Comparison of ENCODE assay signal across 8 mouse cellular contexts in genomic region chr14:56887514-56887880, GRCm38 (mm10). TPM values are rescaled to one million over a fixed set of nuclear protein-coding genes. Genes with fewer than 3 reads are reported as not detected.
DNase-seq lines count a peak whose midpoint lies in the region; ATAC-seq and TF ChIP-seq lines count a peak whose summit lies in the region.

No protein-coding gene starts in this region.

- H3K4me2 ChIP-seq in hindbrain, embryonic 16.5 days (ENCODE audit: low read length) = peak overlapping the region; percentile 79
- peak overlapping the region; percentile 74 for H3K4me2 ChIP-seq in myocyte (ENCODE audit: low read depth)

- H3K9ac ChIP-seq in hindbrain, embryonic 16.5 days (ENCODE audit: low read depth, low read length) = peak overlapping the region; percentile 95

- H3K36me3 ChIP-seq in hindbrain, embryonic 16.5 days (ENCODE audit: control insufficient read depth, insufficient read depth, low read length) = 0 out of 2 replicates have a peak, but pooled peaks cover 4% of the 10 kb centered on the region
- peaks cover 9% of the 10 kb centered on the region for H3K36me3 ChIP-seq in myocyte (ENCODE audit: control insufficient read depth, insufficient read depth)

- no peak for TF ChIP-seq CTCF in left cerebral cortex, adult 2 months (IDR thresholded peaks at IDR 0.05)

- no peaks in the 10 kb centered on the region for H3K9me3 ChIP-seq in hindbrain, embryonic 16.5 days (ENCODE audit: control insufficient read depth, low read length)

- 1% methylated on average over 3 of the region's 3 CpGs for WGBS in hindbrain, embryonic 16.5 days

- H3K4me1 ChIP-seq in hindbrain, embryonic 16.5 days (ENCODE audit: control insufficient read depth, insufficient read depth, low read depth, low read length) = peaks cover 18% of the 10 kb centered on the region

- peak overlapping the region; percentile 77 for H3K4me3 ChIP-seq in left cerebral cortex, adult 2 months
- peak overlapping the region; percentile 84 for H3K4me3 ChIP-seq in hindbrain, embryonic 16.5 days (ENCODE audit: low read length)
- H3K4me3 ChIP-seq in myocyte = peak overlapping the region; percentile 93

- H3K27ac ChIP-seq in left cerebral cortex, adult 2 months = peak overlapping the region; percentile 96
- peak overlapping the region; percentile 99 for H3K27ac ChIP-seq in hindbrain, embryonic 16.5 days (ENCODE audit: low read depth, low read length)

- H3K27me3 ChIP-seq in hindbrain, embryonic 16.5 days (replicated peaks; ENCODE audit: control insufficient read depth, insufficient read depth, low read length) = no peaks in the 10 kb centered on the region
- H3K27me3 ChIP-seq in myocyte (ENCODE audit: control insufficient read depth, insufficient read depth, insufficient read length) = no peaks in the 10 kb centered on the region

- intact Hi-C loops in left cerebral cortex, adult 2 months (cut with DNase I) = loop anchor here (2.0 to 5.0 kb wide), 2 partner anchors 77 to 220 kb away; partner anchors contain the start of genes Mphosph8 and Zmym5
- intact Hi-C loops in left cerebral cortex, postnatal 4 days (cut with DNase I) = no loop called here

- peaks cover 52% of the 10 kb centered on the region for H3K79me2 ChIP-seq in myocyte (ENCODE audit: control insufficient read depth, insufficient read depth)

- H3ac ChIP-seq in myocyte (ENCODE audit: control insufficient read depth, insufficient read length) = peak overlapping the region; percentile 90

- ATAC-seq in hindbrain, embryonic 16.5 days = no peak

- no peak for DNase-seq in left cerebral cortex, adult 2 months (ENCODE audit: extremely low spot score in 1 of 2, low spot score in 2 of 2)
- DNase-seq in left cerebral cortex, postnatal 4 days = no peak
- DNase-seq in c-Kit-positive CD71-negative TER-119-negative erythroid progenitor cells, embryonic 14.5 days (ENCODE audit: low read depth) = peak; percentile 13
- no peak for DNase-seq in testis, postnatal 10 days (ENCODE audit: low spot score)
- DNase-seq in cerebellum, postnatal 36 days = no peak
- no peak for DNase-seq in layer of hippocampus, postnatal 36 days

- TF ChIP-seq POLR2A in myocyte (IDR thresholded peaks at IDR 0.05; ENCODE audit: insufficient read length, low read depth) = no peak

TF ChIP-seq in myocyte, 11 proteins besides CTCF, POLR2A, EP300 and RAD21:
- TF ChIP-seq REST (IDR thresholded peaks at IDR 0.05; ENCODE audit: insufficient read depth, insufficient read length) = no peak
- no peak for TF ChIP-seq TCF12 (IDR thresholded peaks at IDR 0.05; ENCODE audit: insufficient read depth, poor library complexity, severe bottlenecking)
- no peak for TF ChIP-seq CEBPB (IDR thresholded peaks at IDR 0.05; ENCODE audit: insufficient read depth, poor library complexity, severe bottlenecking)
- no peak for TF ChIP-seq MYOG (IDR thresholded peaks at IDR 0.05; ENCODE audit: control insufficient read depth in 1 of 3, insufficient read depth in 1 of 3, insufficient read length in 2 of 3, low read depth in 2 of 3)
- TF ChIP-seq SRF (IDR thresholded peaks at IDR 0.05; ENCODE audit: control insufficient read depth, insufficient read length, low read depth) = no peak
- no peak for TF ChIP-seq USF1 (IDR thresholded peaks at IDR 0.05; ENCODE audit: low read depth)
- TF ChIP-seq E2F4 (IDR thresholded peaks at IDR 0.05; ENCODE audit: insufficient read depth) = no peak
- no peak for TF ChIP-seq TCF3 (IDR thresholded peaks at IDR 0.05; ENCODE audit: insufficient read length, low read depth)
- TF ChIP-seq POLR2AphosphoS2 (IDR thresholded peaks at IDR 0.05; ENCODE audit: insufficient read length, low read depth) = no peak
- no peak for TF ChIP-seq MAX (IDR thresholded peaks at IDR 0.05; ENCODE audit: low read depth)
- no peak for TF ChIP-seq MYOD1 (IDR thresholded peaks at IDR 0.05; ENCODE audit: control insufficient read depth in 1 of 3, insufficient read length in 2 of 3, low read depth in 2 of 3)

RNA-seq across cellular contexts. Expression of gene Zmym2, which starts 1.0 kb away (rescaled TPM):
- 10 to 100 TPM; 91.5 to 93.8 TPM for total RNA-seq in left cerebral cortex, adult 2 months (2021)
- total RNA-seq in left cerebral cortex, postnatal 4 days (2021) = 100 to 1,000 TPM; 103 to 116 TPM
- polyA plus RNA-seq in hindbrain, embryonic 16.5 days (2015; fragmentation: Nextera tagmentation; extraction: Ambion mirVana) = 44.9 and 54.4 TPM in 2 replicates
- 14.8 TPM for polyA plus RNA-seq in myocyte (2012; fragmentation: generic; extraction: Trizol)
- 100 to 1,000 TPM in 1 of 2 experiments, 10 to 100 TPM in 1; 95.1 to 101 TPM for total RNA-seq in layer of hippocampus, postnatal 36 days (2021)
